Mouse (Mus musculus) gastrocnemius, adult 18-20 months (tissue): ENCODE measurements at regions not wholly inside any gene's neighbourhood (a gene's known extent, or its start where the extent isn't known, plus 50 kb on each side); places are given as distances from the start of the nearest gene placed in this dataset.

Experiments
- DNase-seq: peaks from one replicate; pipeline ENCODE4 v3.0.0; 2021; ENCODE audit warnings: low spot score

DNA sequence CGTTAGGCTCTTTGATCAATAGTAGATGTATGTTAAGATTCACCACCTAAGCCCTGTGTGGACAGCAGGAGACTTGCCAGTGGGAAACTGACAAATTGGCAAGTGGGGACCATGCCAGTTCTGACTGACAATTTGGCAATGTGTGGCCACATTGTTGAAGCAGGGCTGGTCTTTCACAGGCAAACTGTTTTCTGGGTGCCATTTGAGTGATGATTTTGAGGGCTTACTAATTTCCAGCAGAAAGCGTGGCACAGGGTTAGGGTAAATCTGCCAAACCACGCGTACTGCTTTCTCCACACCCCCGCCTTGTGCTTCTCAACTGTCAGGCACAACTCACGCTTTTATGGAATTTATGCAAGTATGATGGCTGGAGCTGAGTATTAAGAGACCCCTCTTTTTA lies 91.2 kb upstream of the Trpm3 start:
- no peak for DNase-seq

DNA sequence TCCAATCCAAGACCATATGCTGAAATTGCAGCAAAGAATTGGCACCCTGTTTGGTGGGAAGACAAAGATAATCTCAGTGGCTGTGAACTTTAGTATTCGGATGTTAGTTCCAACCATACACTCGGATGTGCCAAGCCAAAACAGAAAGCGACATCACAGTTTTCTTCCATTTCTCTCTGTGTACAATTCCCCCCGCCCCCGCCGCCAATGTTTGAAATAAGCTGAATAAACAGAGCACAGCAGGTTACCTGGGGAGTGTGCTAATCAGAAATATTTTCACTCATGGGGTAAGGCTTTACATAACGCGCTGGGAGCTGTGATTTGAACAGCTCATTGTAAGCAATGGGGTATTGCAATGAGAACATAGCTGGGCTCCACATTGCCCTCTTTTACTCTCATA lies 72.5 kb upstream of the Trpm3 start:
- DNase-seq: no peak

GRCm38 (mm10) chr19:22070246-22071030 lies 68.4 kb upstream of the Trpm3 start:
- DNase-seq: no peak

DNA sequence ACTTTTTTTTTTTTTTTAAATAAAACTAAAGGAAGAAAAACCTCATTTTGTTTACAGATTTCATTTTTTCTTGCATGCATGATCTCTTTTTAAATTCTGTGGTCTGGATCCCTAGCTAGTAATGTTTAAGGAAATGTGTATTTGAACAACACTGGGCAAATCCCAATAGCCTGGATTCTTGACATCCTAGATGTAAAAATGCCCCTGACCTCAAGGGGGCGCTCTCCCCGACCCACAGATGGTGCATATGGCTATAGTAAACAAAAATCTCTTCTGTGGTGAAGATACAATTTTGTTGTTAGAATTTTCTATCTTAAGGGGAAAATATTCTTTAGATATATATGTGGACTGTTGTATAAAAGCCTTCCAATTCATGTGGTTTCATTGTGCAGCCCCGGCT lies 67.1 kb upstream of the Trpm3 start:
- no peak for DNase-seq

DNA sequence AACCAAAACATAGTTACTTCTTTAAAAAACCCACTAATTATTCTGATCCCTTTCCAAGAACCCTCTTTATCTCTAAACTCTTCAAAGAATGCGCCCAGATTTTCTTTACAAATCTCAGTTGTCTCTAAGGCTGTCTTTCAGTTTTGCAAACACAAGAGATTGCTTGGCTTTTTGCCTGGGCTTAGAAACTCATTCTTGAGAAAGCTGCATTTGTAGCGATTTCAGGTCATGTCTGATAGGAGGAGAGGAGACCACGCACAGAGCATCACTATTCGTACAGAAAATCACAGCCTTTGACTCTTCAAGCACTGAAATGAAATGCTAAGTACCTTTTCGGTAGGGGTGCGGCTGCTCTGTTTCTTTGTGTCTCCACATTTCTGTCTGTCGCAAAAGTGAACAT lies 64.8 kb upstream of the Trpm3 start:
- DNase-seq: no peak

DNA sequence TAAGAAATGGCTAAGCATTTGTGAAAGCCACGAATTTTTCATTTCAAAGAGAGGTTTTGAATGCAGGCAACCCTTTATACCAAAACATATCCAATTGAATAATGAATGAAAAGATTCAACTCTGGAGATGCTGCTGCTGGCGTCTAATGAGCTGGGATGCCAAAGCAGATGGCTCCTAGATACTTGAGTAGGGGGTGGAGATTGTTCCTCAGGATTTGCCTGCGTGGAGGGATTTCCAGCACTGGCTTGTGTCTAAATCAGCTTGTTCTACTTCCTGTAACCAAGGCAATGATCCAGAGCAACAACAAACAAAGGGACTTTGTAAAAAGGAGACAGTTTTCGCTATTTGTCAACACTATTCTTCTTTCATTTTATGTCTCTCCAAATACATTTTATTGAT lies 57.4 kb upstream of the Trpm3 start:
- no peak for DNase-seq
